Mouse (Mus musculus): ENCODE measurements around the gene Bub3.

Bub3 gene

GRCm38 (mm10) chr7:131556116-131556515 is 3.9 kb upstream of the Bub3 start:
- DNase-seq (ENCODE audit: low read depth in 1 of 2, low spot score in 2 of 2) = no peak

- no peak for DNase-seq (ENCODE audit: low read depth in 1 of 2, low spot score in 2 of 2)
Observed at GRCm38 (mm10) chr7:131556541-131557271, 3.3 kb upstream of the Bub3 start.

- DNase-seq (ENCODE audit: low read depth in 1 of 2, low spot score in 2 of 2) = no peak
Observed at GRCm38 (mm10) chr7:131557751-131558150, 2.3 kb upstream of the Bub3 start.

GRCm38 (mm10) chr7:131560697-131561042 is 648 bp downstream of the Bub3 start:
- DNase-seq (ENCODE audit: low read depth in 1 of 2, low spot score in 2 of 2) = no peak

- no peak for DNase-seq (ENCODE audit: low read depth in 1 of 2, low spot score in 2 of 2)
Observed at GRCm38 (mm10) chr7:131575246-131575645, 15.2 kb downstream of the Bub3 start.

- DNase-seq (ENCODE audit: low read depth in 1 of 2, low spot score in 2 of 2) = no peak
Observed at GRCm38 (mm10) chr7:131582178-131582577, 22.2 kb downstream of the Bub3 start.

- no peak for DNase-seq (ENCODE audit: low read depth in 1 of 2, low spot score in 2 of 2)
Observed at GRCm38 (mm10) chr7:131585551-131585950, 25.5 kb downstream of the Bub3 start.

- no peak for DNase-seq (ENCODE audit: low read depth in 1 of 2, low spot score in 2 of 2)
Observed at GRCm38 (mm10) chr7:131597779-131598482, 37.9 kb downstream of the Bub3 start.

GRCm38 (mm10) chr7:131598483-131598824 is 38.4 kb downstream of the Bub3 start:
- DNase-seq (ENCODE audit: low read depth in 1 of 2, low spot score in 2 of 2) = no peak

GRCm38 (mm10) chr7:131602106-131602505 is 42.1 kb downstream of the Bub3 start:
- no peak for DNase-seq (ENCODE audit: low read depth in 1 of 2, low spot score in 2 of 2)

- DNase-seq (ENCODE audit: low read depth in 1 of 2, low spot score in 2 of 2) = no peak
Observed at GRCm38 (mm10) chr7:131603186-131603585, 43.2 kb downstream of the Bub3 start.

- no peak for DNase-seq (ENCODE audit: low read depth in 1 of 2, low spot score in 2 of 2)
Observed at GRCm38 (mm10) chr7:131604946-131605345, 44.9 kb downstream of the Bub3 start.

GRCm38 (mm10) chr7:131605481-131605880 is 45.5 kb downstream of the Bub3 start:
- DNase-seq (ENCODE audit: low read depth in 1 of 2, low spot score in 2 of 2) = no peak

- no peak for DNase-seq (ENCODE audit: low read depth in 1 of 2, low spot score in 2 of 2)
Observed at GRCm38 (mm10) chr7:131608049-131608448, 48.0 kb downstream of the Bub3 start.

- no peak for DNase-seq (ENCODE audit: low read depth in 1 of 2, low spot score in 2 of 2)
Observed at GRCm38 (mm10) chr7:131609677-131610076, 49.7 kb downstream of the Bub3 start.
